Mouse (Mus musculus) cerebellum, adult 8-10 months (tissue): ENCODE measurements around the gene Edil3.

ENCODE experiments used
- DNase-seq: peaks from one replicate; pipeline ENCODE4 v3.0.0; 2022

The Edil3 gene

GRCm38 (mm10) chr13:88821440-88822331, at the start of gene Edil3:
TSS of gene Edil3 (plus strand) at chr13:88821472.
- no peak for DNase-seq

- DNase-seq, result no peak
These were observed 22.1 kb upstream of the Edil3 start for GRCm38 (mm10) chr13:88799186-88799585.

- DNase-seq, result no peak
These were observed 20.3 kb upstream of the Edil3 start for GRCm38 (mm10) chr13:88801006-88801405.

- no peak for DNase-seq
These were observed 15.4 kb upstream of the Edil3 start for GRCm38 (mm10) chr13:88805838-88806237.

- DNase-seq, result no peak
These were observed 15.0 kb upstream of the Edil3 start for GRCm38 (mm10) chr13:88806269-88806668.

GRCm38 (mm10) chr13:88810097-88810496, 11.2 kb upstream of the Edil3 start:
- no peak for DNase-seq

GRCm38 (mm10) chr13:88820686-88821308, 475 bp upstream of the Edil3 start:
- no peak for DNase-seq

GRCm38 (mm10) chr13:88822332-88822895, 1.1 kb downstream of the Edil3 start:
- DNase-seq, result no peak

- no peak for DNase-seq
These were observed 1.8 kb downstream of the Edil3 start for GRCm38 (mm10) chr13:88822976-88823521.

GRCm38 (mm10) chr13:88823522-88824419, 2.5 kb downstream of the Edil3 start:
- DNase-seq, result no peak

- no peak for DNase-seq
These were observed 3.2 kb downstream of the Edil3 start for GRCm38 (mm10) chr13:88824441-88824840.

- DNase-seq, result no peak
These were observed 7.1 kb downstream of the Edil3 start for GRCm38 (mm10) chr13:88828362-88828761.

- DNase-seq, result no peak
These were observed 12.5 kb downstream of the Edil3 start for GRCm38 (mm10) chr13:88833732-88834131.

GRCm38 (mm10) chr13:88849739-88850138, 28.5 kb downstream of the Edil3 start:
- no peak for DNase-seq

GRCm38 (mm10) chr13:88879960-88880359, 58.7 kb downstream of the Edil3 start:
- no peak for DNase-seq

- DNase-seq, result no peak
These were observed 69.5 kb downstream of the Edil3 start for GRCm38 (mm10) chr13:88890728-88891127.

GRCm38 (mm10) chr13:88900046-88900445, 78.8 kb downstream of the Edil3 start:
- no peak for DNase-seq

- no peak for DNase-seq
These were observed 86.1 kb downstream of the Edil3 start for GRCm38 (mm10) chr13:88907405-88907804.

- DNase-seq, result no peak
These were observed 86.9 kb downstream of the Edil3 start for GRCm38 (mm10) chr13:88908187-88908586.

GRCm38 (mm10) chr13:88916503-88916902, 95.2 kb downstream of the Edil3 start:
- DNase-seq, result no peak

GRCm38 (mm10) chr13:88929626-88930025, 108.4 kb downstream of the Edil3 start:
- no peak for DNase-seq

GRCm38 (mm10) chr13:88938564-88938963, 117.3 kb downstream of the Edil3 start:
- DNase-seq, result no peak

- DNase-seq, result no peak
These were observed 151.1 kb downstream of the Edil3 start for GRCm38 (mm10) chr13:88972355-88972754.
